Mouse (Mus musculus) cerebellum, postnatal 36 days (tissue): ENCODE results near the gene Bcar3.

Experiments
- DNase-seq, 2 experiments: peaks; one replicate each; pipeline ENCODE4 v3.0.0; 2021 to 2022; ENCODE audit warnings: mixed read lengths in 2 of 2

The Bcar3 gene

GRCm38 (mm10) chr3:122461932-122462871 is 168.3 kb downstream of the Bcar3 start:
- peak; percentile 60 to 61 for DNase-seq

GRCm38 (mm10) chr3:122463166-122463565 is 169.2 kb downstream of the Bcar3 start:
- DNase-seq = no peak

GRCm38 (mm10) chr3:122466100-122466730 is 172.3 kb downstream of the Bcar3 start:
- DNase-seq = peak; percentile 51 to 71

DNA sequence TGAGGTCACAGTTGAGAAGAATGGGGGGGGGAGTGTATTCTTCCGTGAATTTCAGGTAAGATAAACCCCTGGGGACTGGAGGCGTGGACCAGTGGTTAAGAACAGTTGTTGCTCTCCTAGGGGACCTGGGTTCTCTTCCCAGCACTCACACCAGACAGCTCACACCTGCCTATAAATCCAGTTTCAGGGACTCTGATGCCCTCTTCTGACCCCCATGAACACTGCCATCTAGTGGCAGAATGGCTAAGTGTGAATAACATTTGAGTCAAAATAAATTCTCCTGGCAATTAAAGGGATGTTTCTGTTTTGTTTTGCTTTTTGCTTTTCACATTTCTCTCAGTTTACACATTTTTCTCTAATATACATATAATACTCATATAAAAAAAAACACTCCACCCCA is 174.0 kb downstream of the Bcar3 start:
- no peak for DNase-seq

DNA sequence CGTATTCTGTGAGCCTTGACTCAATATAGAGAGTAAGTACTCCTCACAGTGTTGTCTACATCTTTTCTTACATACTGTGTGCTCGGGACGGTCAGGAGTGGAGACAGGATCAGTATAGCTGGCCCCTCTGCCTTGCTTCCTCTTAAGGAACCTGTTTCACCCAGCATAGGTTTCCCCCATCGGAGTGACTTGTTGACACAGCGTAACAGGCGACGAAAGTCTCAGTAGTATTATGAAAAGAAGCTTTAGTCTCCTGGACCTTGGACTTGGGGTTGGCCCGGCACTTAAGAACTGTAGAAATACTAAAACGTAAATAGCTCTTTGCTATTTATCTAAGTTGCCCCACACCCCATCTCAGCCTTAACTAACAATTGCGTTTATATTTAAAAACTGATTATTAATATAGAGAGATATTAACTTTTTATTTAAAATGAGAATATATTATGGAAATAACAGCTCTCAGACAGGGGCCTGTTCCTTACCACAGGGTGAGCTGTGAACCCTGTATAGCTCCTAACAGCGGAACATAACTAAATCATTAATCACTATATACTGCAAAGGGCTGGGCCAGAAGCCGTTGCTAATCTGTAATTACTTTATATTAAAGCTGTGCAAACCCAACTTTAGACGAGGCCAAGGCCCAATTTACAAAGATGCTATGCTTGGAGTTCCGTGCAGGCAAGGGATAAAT is 176.5 kb downstream of the Bcar3 start:
- DNase-seq = no peak

- DNase-seq = peak; percentile 67 to 72
These were observed 177.2 kb downstream of the Bcar3 start for GRCm38 (mm10) chr3:122471017-122471721.

DNA sequence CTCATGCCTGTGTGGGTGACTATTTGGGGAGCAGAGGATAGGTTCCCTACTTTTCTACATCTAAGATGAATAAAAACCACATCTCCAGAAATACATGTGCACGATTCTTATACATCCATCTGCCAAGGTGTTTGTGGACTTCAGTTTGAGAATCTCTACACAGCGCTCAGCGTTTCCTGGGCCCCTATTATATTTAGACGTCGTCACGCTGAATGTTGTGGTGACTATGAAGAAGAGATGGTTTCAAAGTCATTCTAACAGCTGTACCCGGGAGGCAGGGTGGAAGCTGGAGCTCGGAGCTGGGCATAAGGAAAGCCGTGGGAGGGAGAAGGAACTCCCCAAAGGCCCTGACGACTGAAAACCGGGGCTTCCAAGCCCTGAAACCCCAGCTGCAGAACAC is 178.5 kb downstream of the Bcar3 start:
- DNase-seq = no peak

DNA sequence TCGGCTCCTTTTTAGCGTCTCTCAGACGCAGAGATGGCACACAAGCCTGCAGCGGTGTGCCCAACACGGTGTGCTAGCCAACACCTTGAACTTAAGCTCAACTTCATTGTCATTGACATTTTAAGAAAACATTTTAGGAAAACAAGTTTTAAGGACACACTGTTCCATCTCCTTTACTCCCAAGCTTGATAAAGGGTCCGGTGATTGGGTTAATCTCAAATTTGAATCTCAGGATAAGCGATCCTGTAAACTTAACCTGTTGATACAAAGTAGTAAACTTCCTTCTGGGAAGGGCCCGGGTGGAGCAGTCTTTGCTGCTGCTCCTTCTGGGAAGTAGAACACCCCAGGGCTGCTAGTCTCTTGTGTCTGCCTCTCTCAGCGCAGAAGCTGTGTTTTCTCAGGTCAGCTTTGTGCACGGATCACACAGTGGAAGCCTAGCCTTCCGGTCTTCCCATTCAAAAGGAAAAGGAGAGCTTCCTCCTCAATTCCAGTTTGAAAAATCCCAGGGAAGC is 179.6 kb downstream of the Bcar3 start:
- no peak for DNase-seq

DNA sequence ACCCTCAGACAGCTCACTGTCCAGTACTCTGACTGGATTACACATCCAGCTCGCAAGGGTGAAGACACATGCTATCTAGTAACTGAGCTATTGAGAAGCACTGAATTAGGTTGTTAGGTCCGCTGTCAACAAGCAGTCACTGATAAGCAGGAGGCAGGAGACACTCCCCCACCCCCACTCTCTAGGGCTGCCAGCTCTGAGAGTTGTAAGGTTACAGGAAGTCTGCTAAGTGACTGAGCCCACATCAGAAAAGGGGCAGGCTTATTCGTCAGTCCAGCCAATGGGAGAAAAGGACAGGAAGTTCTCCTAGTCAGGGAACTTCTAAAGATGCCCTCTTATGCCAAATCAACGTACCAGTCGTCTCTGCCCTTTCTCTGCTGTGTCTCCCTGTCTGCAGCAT is 180.1 kb downstream of the Bcar3 start:
- no peak for DNase-seq

DNA sequence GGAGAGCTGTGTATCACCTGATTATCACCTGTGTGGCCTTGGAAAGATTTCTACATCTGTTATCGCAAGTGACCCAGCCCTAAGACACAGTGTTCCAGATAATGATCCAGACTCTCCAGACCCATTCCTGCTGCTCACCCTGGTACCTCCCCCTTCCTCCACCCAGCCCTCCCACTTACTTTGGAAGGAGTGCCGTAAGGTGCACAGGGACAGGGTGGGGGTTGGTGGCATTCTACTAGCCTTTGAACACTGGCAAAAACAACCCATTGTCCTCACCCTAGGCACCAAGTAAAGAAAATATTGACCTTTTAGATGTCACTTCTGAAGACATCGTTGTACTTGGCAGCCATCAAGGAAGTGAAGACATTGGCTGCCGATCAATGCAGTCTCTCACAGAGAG is 180.9 kb downstream of the Bcar3 start:
- DNase-seq = no peak

DNA sequence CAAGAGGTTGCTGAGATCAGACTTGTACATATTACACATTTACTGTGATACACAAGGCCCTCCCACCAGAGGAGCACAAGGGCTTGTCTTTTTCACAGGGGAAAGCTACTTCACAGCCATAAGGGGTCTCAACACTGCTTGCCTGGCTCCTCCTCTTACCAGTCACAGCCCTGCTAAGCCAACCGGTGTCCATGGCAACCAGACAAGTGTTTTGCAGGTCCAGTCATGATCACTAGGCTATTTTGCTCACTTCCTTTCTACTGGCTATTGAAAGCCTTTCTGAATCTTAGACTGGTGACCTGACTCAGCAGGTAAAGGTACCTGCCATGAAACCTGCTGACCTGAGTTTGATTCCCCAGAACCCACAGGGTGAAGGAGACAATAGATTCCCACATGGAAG is 181.8 kb downstream of the Bcar3 start:
- DNase-seq = no peak

GRCm38 (mm10) chr3:122476656-122477055 is 182.7 kb downstream of the Bcar3 start:
- no peak for DNase-seq

DNA sequence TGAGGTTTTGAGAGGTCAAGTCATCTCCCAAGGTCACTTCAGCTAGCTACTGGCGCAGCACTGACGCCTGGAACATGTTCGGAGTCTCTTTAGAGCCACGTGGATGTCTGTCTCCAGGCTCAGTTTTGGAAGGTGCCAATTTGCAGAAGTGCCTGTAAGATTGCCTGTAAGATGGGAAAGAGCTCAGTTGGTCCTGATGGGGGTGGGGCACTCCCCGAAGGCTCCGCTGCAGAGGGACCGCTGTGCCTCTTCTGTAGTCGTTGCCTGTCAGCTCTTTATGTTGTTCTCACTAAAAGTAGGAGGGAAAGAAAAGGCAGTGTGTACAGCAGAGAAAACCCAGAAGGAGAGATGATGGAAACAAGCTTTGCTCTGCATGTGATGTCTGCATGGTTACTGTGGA is 183.6 kb downstream of the Bcar3 start:
- DNase-seq = no peak

- no peak for DNase-seq
These were observed 184.8 kb downstream of the Bcar3 start for GRCm38 (mm10) chr3:122478735-122479134.

DNA sequence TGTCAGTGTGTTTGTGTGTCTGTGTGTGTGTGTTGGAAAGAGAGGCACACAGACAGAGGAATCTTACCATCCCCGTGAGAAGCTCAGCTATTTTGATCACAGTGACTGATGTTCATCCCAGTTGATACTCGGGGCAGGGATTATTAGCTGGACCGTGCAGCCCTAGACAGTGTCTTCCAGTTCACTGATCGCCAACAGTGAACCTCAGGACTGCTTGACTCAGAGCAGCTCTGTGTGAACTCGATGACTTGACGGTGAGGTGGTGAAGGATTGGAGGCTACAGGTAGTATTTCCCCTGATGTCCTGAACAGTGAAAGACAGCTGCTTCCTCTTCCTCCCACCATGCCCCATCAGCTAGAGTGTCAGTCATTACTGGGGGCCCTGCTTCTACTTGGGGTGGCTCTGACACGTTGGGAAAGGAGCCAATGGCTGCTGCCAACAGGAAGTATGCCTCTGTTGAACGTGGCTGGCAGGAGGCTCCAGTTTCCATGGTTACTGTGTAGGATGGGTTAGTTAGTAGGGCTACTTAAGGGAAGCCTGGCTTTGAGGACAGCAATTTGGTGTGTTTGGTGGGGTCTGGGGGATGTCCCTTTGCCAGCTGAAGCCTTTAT is 186.2 kb downstream of the Bcar3 start:
- DNase-seq = no peak

GRCm38 (mm10) chr3:122480986-122481385 is 187.1 kb downstream of the Bcar3 start:
- DNase-seq = no peak

- DNase-seq = no peak
These were observed 188.2 kb downstream of the Bcar3 start for GRCm38 (mm10) chr3:122481891-122482739.

DNA sequence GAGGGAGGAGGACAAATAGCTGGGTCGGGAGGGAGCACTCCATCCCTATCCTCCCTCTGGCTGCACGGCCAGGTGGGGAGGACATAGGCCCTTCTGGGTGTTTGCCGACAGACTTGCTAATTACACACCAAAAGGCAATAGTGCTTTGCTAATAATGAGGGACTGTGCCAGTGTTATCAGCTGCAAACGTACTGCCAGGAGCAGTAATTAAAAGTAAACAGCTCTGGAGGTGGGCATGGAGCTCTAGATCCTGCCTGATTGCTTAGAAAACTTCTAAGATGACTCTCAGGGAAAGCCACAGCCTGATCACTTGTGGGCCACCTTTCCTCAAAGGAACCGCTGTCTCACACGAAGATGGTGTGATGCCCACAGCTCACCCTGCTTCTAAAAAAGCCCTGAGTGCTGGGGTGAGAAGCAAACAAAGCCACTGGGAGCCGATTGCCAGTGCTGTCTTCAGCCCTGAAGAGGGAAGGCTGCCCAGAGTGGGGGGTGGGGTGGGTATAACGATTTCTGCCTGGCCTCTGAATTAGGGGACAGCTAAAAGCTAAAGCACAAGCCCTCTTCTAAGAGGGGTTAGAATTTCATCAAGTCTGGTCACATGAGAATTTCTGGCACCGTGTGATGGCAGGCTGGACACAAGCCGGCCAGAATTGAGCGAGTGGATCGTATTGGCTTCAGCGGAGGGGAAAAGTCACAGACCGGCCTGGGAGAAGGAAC is 189.3 kb downstream of the Bcar3 start:
- peak in 1 of 2 experiments; percentile 16 for DNase-seq

GRCm38 (mm10) chr3:122483783-122484130 is 189.8 kb downstream of the Bcar3 start:
- DNase-seq = no peak

DNA sequence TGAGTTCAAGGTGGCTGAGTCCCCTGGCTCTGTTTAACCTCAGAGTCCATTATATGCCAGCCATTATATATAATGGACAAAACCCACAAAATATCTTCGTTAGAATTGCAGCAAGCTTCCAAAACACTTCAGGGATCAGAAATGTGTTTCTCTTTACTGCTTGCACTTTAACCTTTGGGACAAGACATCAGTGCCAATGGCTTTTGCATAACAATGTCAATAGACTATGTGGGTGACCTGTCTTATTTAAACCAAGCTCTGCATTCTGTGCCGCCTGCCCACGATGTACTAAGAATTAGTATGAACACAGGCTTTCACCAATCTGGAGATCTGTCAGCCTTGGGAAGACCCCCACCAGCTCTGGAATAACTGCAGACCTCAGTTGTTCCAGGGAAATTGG is 190.4 kb downstream of the Bcar3 start:
- DNase-seq = no peak

GRCm38 (mm10) chr3:122485699-122486098 is 191.8 kb downstream of the Bcar3 start:
- no peak for DNase-seq
